Mouse (Mus musculus) small intestine, adult 2 months (tissue): ENCODE measurements around the gene Col11a2. TPM values are rescaled to one million over a fixed set of nuclear protein-coding genes. Genes with fewer than 3 reads are reported as not detected.
A peak's percentile ranks its signal among the peaks of the same experiment; 100 is the strongest.

Experiments used
- H3K27ac ChIP-seq: fragments of 200-500 bp; 2 replicates; pipeline ENCODE4 v1.5.1; 2012; ENCODE audit warnings: low read depth, low read length, control low read depth, inconsistent platforms; ENCODE audit not compliant: insufficient read depth
- H3K27me3 ChIP-seq: fragments of 200-500 bp; 2 replicates; pipeline ENCODE4 v1.6.1; 2012; ENCODE audit warnings: mild to moderate bottlenecking, moderate library complexity, low read length, inconsistent platforms; ENCODE audit not compliant: control insufficient read depth, insufficient read depth
- H3K36me3 ChIP-seq: fragments of 200-500 bp; 2 replicates; pipeline ENCODE4 v1.6.1; 2012; ENCODE audit warnings: mild to moderate bottlenecking, low read length, control low read depth, inconsistent platforms; ENCODE audit not compliant: control insufficient read depth, insufficient read depth
- H3K4me1 ChIP-seq: fragments of 200-500 bp; 2 replicates; pipeline ENCODE4 v1.6.1; 2012; ENCODE audit warnings: low read length, inconsistent platforms, mixed read lengths; ENCODE audit not compliant: control insufficient read depth, insufficient read depth, insufficient read length
- H3K4me3 ChIP-seq: fragments of 200-500 bp; 2 replicates; pipeline ENCODE4 v1.5.1; 2012; ENCODE audit warnings: low read depth, mild to moderate bottlenecking, control low read depth, inconsistent platforms, low read length, moderate library complexity
- CTCF ChIP-seq: fragments of 200-500 bp; IDR thresholded peaks from 2 replicates; pipeline ENCODE4 v1.5.1; 2012; ENCODE audit warnings: low read depth, mild to moderate bottlenecking, control low read depth, inconsistent platforms, low read length, moderate library complexity, mixed read lengths; ENCODE audit not compliant: insufficient replicate concordance, insufficient read length; ENCODE audit errors: extremely low read depth
- POLR2A ChIP-seq: fragments of 200-500 bp; IDR thresholded peaks from 2 replicates; pipeline ENCODE4 v1.6.1; 2012; ENCODE audit warnings: low read depth, mild to moderate bottlenecking, control low read depth, inconsistent platforms, low read length, moderate library complexity
- WGBS: fragments of 180-500 bp; shearing (Covaris S2); methylation state at CpG from one replicate; pipeline ENCODE4 v1.1.7; 2018; 5-methylcytosine and 5-hydroxymethylcytosine counted together
- polyA plus RNA-seq: library from polyadenylated mRNA; depleted of rRNA; stranded (reverse); fragments of >200 nt; gene quantifications from 2 replicates; pipeline ENCODE4 v1.2.3, GENCODE M21; 2012

Gene Col11a2
- polyA plus RNA-seq, 1 experiment: 0.90 TPM

GRCm38 (mm10) chr17:34026917-34027655, 12.2 kb upstream of the Col11a2 start:
- H3K27ac ChIP-seq: peak overlapping the region; percentile 46
- H3K4me1 ChIP-seq: peaks cover 24% of the 10 kb centered on the region
- no peak for TF ChIP-seq POLR2A
- TF ChIP-seq CTCF: no peak
- peaks cover 19% of the 10 kb centered on the region for H3K36me3 ChIP-seq
- H3K27me3 ChIP-seq: no peaks in the 10 kb centered on the region
- 16% methylated on average over 36 of the region's 36 CpGs for WGBS
- H3K4me3 ChIP-seq: peak overlapping the region; percentile 78

GRCm38 (mm10) chr17:34027656-34028223, 11.5 kb upstream of the Col11a2 start, which contains the start of gene H2-Ke6:
Gene H2-Ke6, minus strand, starts transcription at chr17:34028060.
- Histone ChIP-seq H3K27me3 (no peaks in the 10 kb centered on the region), H3K27ac (peak within 1 kb of the TSS; percentile 46), H3K4me3 (peak within 1 kb of the TSS; percentile 78), H3K36me3 (peaks cover 18% of the 10 kb centered on the region), H3K4me1 (peaks cover 26% of the 10 kb centered on the region)
- peak; percentile 50; the same call in 1 of the 2 replicates for TF ChIP-seq POLR2A
- no peak for TF ChIP-seq CTCF
- 1% methylated on average over 49 of the region's 49 CpGs for WGBS

GRCm38 (mm10) chr17:34028501-34029149, 10.6 kb upstream of the Col11a2 start:
- Histone ChIP-seq H3K27me3 (no peaks in the 10 kb centered on the region), H3K4me3 (no peak overlapping the region), H3K36me3 (peaks cover 16% of the 10 kb centered on the region), H3K27ac (no peak overlapping the region), H3K4me1 (peaks cover 28% of the 10 kb centered on the region)
- no peak for TF ChIP-seq POLR2A
- TF ChIP-seq CTCF: no peak
- WGBS: 85% methylated on average over 17 of the region's 17 CpGs

- 85% methylated on average over 18 of the region's 18 CpGs for WGBS
- peaks cover 16% of the 10 kb centered on the region for H3K36me3 ChIP-seq
- peaks cover 28% of the 10 kb centered on the region for H3K4me1 ChIP-seq
- no peak for TF ChIP-seq POLR2A
- TF ChIP-seq CTCF: no peak
- H3K27ac ChIP-seq: no peak overlapping the region
- 0 out of 2 replicates have a peak overlapping the region, but pooled peaks have one; percentile 89 for H3K4me3 ChIP-seq
- H3K27me3 ChIP-seq: no peaks in the 10 kb centered on the region
Observed at GRCm38 (mm10) chr17:34029150-34029889, 9.9 kb upstream of the Col11a2 start.

- H3K4me1 ChIP-seq: peaks cover 28% of the 10 kb centered on the region
- TF ChIP-seq POLR2A (no peak), CTCF (no peak)
- 79% methylated on average over 21 of the region's 21 CpGs for WGBS
- peaks cover 19% of the 10 kb centered on the region for H3K36me3 ChIP-seq
- H3K27ac ChIP-seq: no peak overlapping the region
- H3K4me3 ChIP-seq: peak overlapping the region; percentile 89
- H3K27me3 ChIP-seq: no peaks in the 10 kb centered on the region
Observed at GRCm38 (mm10) chr17:34029890-34030595, 9.2 kb upstream of the Col11a2 start.

GRCm38 (mm10) chr17:34030861-34031326, 8.3 kb upstream of the Col11a2 start:
- no peak for TF ChIP-seq POLR2A
- TF ChIP-seq CTCF: no peak
- peaks cover 26% of the 10 kb centered on the region for H3K4me1 ChIP-seq
- H3K27ac ChIP-seq: peak overlapping the region; percentile 54
- peak overlapping the region; percentile 89 for H3K4me3 ChIP-seq
- H3K36me3 ChIP-seq: peaks cover 25% of the 10 kb centered on the region
- no peaks in the 10 kb centered on the region for H3K27me3 ChIP-seq
- WGBS: 2% methylated on average over 20 of the region's 20 CpGs
